9 mouse cellular contexts compared by ENCODE assay signal in the genomic region with DNA sequence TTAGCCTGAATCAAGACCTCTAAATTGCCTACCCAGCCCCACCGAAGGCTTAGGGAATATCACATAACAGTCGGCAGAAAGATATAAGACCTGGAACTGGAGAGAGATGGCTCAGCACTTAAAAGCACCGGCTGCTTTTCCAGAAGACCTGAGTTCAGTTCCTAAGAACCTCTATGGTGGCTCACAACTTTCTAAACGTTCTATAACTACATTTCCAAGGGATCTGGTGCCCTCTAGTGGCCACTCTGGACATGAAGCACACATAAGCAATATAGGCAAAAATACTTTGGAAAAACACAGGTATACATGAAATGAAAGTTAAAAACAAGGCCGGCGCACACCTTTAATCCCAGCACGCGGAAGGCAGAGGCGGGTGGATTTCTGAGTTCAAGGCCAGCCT. TPM values are rescaled to one million over a fixed set of nuclear protein-coding genes. Genes with fewer than 3 reads are reported as not detected.
DNase-seq lines count a peak whose midpoint lies in the region; ATAC-seq and TF ChIP-seq lines count a peak whose summit lies in the region.
"Had no signal": no experiment of that assay in that cellular context is flagged by ENCODE, and none has a peak within 500 bp of the region (broad histone marks: within the 10 kb centered on the region; RNA-seq: fewer than 3 reads in every experiment).

No protein-coding gene starts in this region.

- peak overlapping the region; percentile 33 for H3K4me2 ChIP-seq in embryonic facial prominence, embryonic 15.5 days (replicated peaks)
- peak overlapping the region; percentile 30 for H3K4me2 ChIP-seq in kidney, embryonic 14.5 days (replicated peaks; ENCODE audit: low read depth, low read length)
- peak overlapping the region; percentile 32 for H3K4me2 ChIP-seq in limb, embryonic 14.5 days (replicated peaks; ENCODE audit: low read depth, low read length, severe bottlenecking)
- no peak overlapping the region for H3K4me2 ChIP-seq in midbrain, postnatal 0 days (ENCODE audit: low read depth, low read length, poor library complexity, severe bottlenecking)

- no peaks in the 10 kb centered on the region for H3K27me3 ChIP-seq in embryonic facial prominence, embryonic 15.5 days
- H3K27me3 ChIP-seq in kidney, embryonic 14.5 days (ENCODE audit: control insufficient read depth, insufficient read depth, low read length), result no peaks in the 10 kb centered on the region
- H3K27me3 ChIP-seq in limb, embryonic 14.5 days (ENCODE audit: control insufficient read depth, insufficient read depth, low read length), result no peaks in the 10 kb centered on the region
- no peaks in the 10 kb centered on the region for H3K27me3 ChIP-seq in midbrain, postnatal 0 days (ENCODE audit: insufficient read depth, low read length)
- H3K27me3 ChIP-seq in splenic B cell, adult 2 months (ENCODE audit: control insufficient read depth, insufficient read depth, low read length, poor library complexity, severe bottlenecking), result no peaks in the 10 kb centered on the region

- 13% methylated on average over 9 of the region's 9 CpGs for WGBS in bone marrow, adult 2 months
- 10% methylated on average over 9 of the region's 9 CpGs for WGBS in embryonic facial prominence, embryonic 15.5 days
- WGBS in kidney, embryonic 14.5 days, result 9% methylated on average over 9 of the region's 9 CpGs
- WGBS in limb, embryonic 14.5 days, result 12% methylated on average over 9 of the region's 9 CpGs
- 16% methylated on average over 9 of the region's 9 CpGs for WGBS in midbrain, postnatal 0 days

- ATAC-seq in CD4-positive, CD25-positive, alpha-beta regulatory T cell, adult 4 months, result peak; percentile 82
- ATAC-seq in embryonic facial prominence, embryonic 15.5 days (ENCODE audit: insufficient number of reproducible peaks, low FRiP score, low TSS enrichment, low read depth), result no peak
- ATAC-seq in kidney, embryonic 14.5 days (ENCODE audit: low FRiP score, low TSS enrichment), result 0 out of 2 replicates have a peak, but pooled peaks have one; percentile 29
- ATAC-seq in limb, embryonic 14.5 days (ENCODE audit: low FRiP score, low read depth), result peak; percentile 73; the same call in 1 of the 2 replicates
- peak; percentile 31; the same call in 1 of the 2 replicates for ATAC-seq in midbrain, postnatal 0 days (ENCODE audit: low FRiP score)

- H3K4me1 ChIP-seq in bone marrow, adult 2 months (ENCODE audit: control insufficient read depth, insufficient read depth, low read length), result no peaks in the 10 kb centered on the region
- 0 out of 2 replicates have a peak, but pooled peaks cover 4% of the 10 kb centered on the region for H3K4me1 ChIP-seq in embryonic facial prominence, embryonic 15.5 days
- no peaks in the 10 kb centered on the region for H3K4me1 ChIP-seq in kidney, embryonic 14.5 days (ENCODE audit: control insufficient read depth, insufficient read depth, low read length)
- H3K4me1 ChIP-seq in limb, embryonic 14.5 days (ENCODE audit: control insufficient read depth, insufficient read depth, low read length), result no peaks in the 10 kb centered on the region
- no peaks in the 10 kb centered on the region for H3K4me1 ChIP-seq in midbrain, postnatal 0 days (ENCODE audit: insufficient read depth, low read length)

- no peak overlapping the region for H3K9ac ChIP-seq in embryonic facial prominence, embryonic 15.5 days
- H3K9ac ChIP-seq in kidney, embryonic 14.5 days (ENCODE audit: low read depth, low read length), result no peak overlapping the region
- no peak overlapping the region for H3K9ac ChIP-seq in limb, embryonic 14.5 days (ENCODE audit: low read depth, low read length, severe bottlenecking)
- no peak overlapping the region for H3K9ac ChIP-seq in midbrain, postnatal 0 days (replicated peaks; ENCODE audit: low read length, poor library complexity, severe bottlenecking)

- no peak overlapping the region for H3K27ac ChIP-seq in bone marrow, adult 2 months (ENCODE audit: control insufficient read depth, insufficient read depth, low read depth, low read length, poor library complexity)
- H3K27ac ChIP-seq in embryonic facial prominence, embryonic 15.5 days (replicated peaks), result no peak overlapping the region
- H3K27ac ChIP-seq in kidney, embryonic 14.5 days (ENCODE audit: low read depth, low read length), result no peak overlapping the region
- no peak overlapping the region for H3K27ac ChIP-seq in limb, embryonic 14.5 days (replicated peaks; ENCODE audit: low read depth, low read length)
- no peak overlapping the region for H3K27ac ChIP-seq in midbrain, postnatal 0 days (ENCODE audit: low read depth, low read length)

- TF ChIP-seq CTCF in bone marrow, adult 2 months (IDR thresholded peaks at IDR 0.05; ENCODE audit: control insufficient read depth, insufficient read depth, low read length), result peak; percentile 34; the same call in 1 of the 2 replicates
- peak; percentile 91 for TF ChIP-seq CTCF in midbrain, postnatal 0 days (IDR thresholded peaks at IDR 0.05)

- H3K9me3 ChIP-seq in embryonic facial prominence, embryonic 15.5 days (replicated peaks), result no peaks in the 10 kb centered on the region
- H3K9me3 ChIP-seq in kidney, embryonic 14.5 days (ENCODE audit: control insufficient read depth, low read length), result peaks cover 5% of the 10 kb centered on the region; the same call in 1 of the 2 replicates
- no peaks in the 10 kb centered on the region for H3K9me3 ChIP-seq in limb, embryonic 14.5 days (ENCODE audit: control insufficient read depth, low read length)
- no peaks in the 10 kb centered on the region for H3K9me3 ChIP-seq in midbrain, postnatal 0 days (ENCODE audit: low read length)

- DNase-seq in heart, adult 8-10 months (ENCODE audit: low spot score), result peak; percentile 70
- DNase-seq in limb, embryonic 14.5 days (ENCODE audit: low spot score), result peak; percentile 94
- peak; percentile 92 for DNase-seq in midbrain, postnatal 0 days (ENCODE audit: low spot score)
- peak; percentile 88 for DNase-seq in splenic B cell, adult 2 months (ENCODE audit: low read depth, low spot score)

- no peak for TF ChIP-seq POLR2A in bone marrow, adult 2 months (IDR thresholded peaks at IDR 0.05; ENCODE audit: borderline replicate concordance, control insufficient read depth, low read depth, low read length)
- no peak for TF ChIP-seq POLR2A in limb, embryonic 14.5 days (IDR thresholded peaks at IDR 0.05; ENCODE audit: borderline replicate concordance, extremely low read depth, insufficient read depth, insufficient read length)

- no peaks in the 10 kb centered on the region for H3K36me3 ChIP-seq in embryonic facial prominence, embryonic 15.5 days
- no peaks in the 10 kb centered on the region for H3K36me3 ChIP-seq in kidney, embryonic 14.5 days (ENCODE audit: control insufficient read depth, insufficient read depth, low read length)
- no peaks in the 10 kb centered on the region for H3K36me3 ChIP-seq in limb, embryonic 14.5 days (ENCODE audit: control insufficient read depth, insufficient read depth, low read length)
- no peaks in the 10 kb centered on the region for H3K36me3 ChIP-seq in midbrain, postnatal 0 days (ENCODE audit: insufficient read depth, low read length)
- H3K36me3 ChIP-seq in splenic B cell, adult 2 months (ENCODE audit: control insufficient read depth, insufficient read depth, low read length, poor library complexity, severe bottlenecking), result no peaks in the 10 kb centered on the region

- H3K4me3 ChIP-seq in bone marrow, adult 2 months (replicated peaks; ENCODE audit: control insufficient read depth, low read depth, low read length), result no peak overlapping the region
- H3K4me3 ChIP-seq in embryonic facial prominence, embryonic 15.5 days (replicated peaks), result peak overlapping the region; percentile 24
- H3K4me3 ChIP-seq in kidney, embryonic 14.5 days (ENCODE audit: low read length), result peak overlapping the region; percentile 17; the same call in 1 of the 2 replicates
- 0 out of 2 replicates have a peak overlapping the region, but pooled peaks have one; percentile 13 for H3K4me3 ChIP-seq in limb, embryonic 14.5 days (replicated peaks; ENCODE audit: low read length)
- no peak overlapping the region for H3K4me3 ChIP-seq in midbrain, postnatal 0 days (ENCODE audit: low read depth, low read length)

RNA-seq across cellular contexts. Expression of gene Spink2, which starts 5.9 kb away (rescaled TPM):
- not detected for polyA plus RNA-seq in CD4-positive, CD25-positive, alpha-beta regulatory T cell, adult 4 months (2017; shearing (Covaris generic))
- not detected in 2 replicates for polyA plus RNA-seq in bone marrow, adult 2 months (2011; ENCODE audit: insufficient read depth, insufficient read length, low replicate concordance, missing spikeins)
- polyA plus RNA-seq in embryonic facial prominence, embryonic 15.5 days (2015; fragmentation: Nextera tagmentation; extraction: Ambion mirVana), result 1.6 and 2.0 TPM in 2 replicates
- not detected for total RNA-seq in heart, adult 8-10 months (2022)
- polyA plus RNA-seq in kidney, embryonic 14.5 days (2014; fragmentation: Nextera tagmentation; extraction: Ambion mirVana), result 1.6 and 1.7 TPM in 2 replicates
- 4.6 TPM in 2 replicates for polyA plus RNA-seq in limb, embryonic 14.5 days (2012; rRNA removed)
- polyA plus RNA-seq in limb, embryonic 14.5 days (2014; fragmentation: Nextera tagmentation; extraction: Ambion mirVana), result 3.7 and 3.8 TPM in 2 replicates
- total RNA-seq in midbrain, postnatal 0 days (2014; rRNA removed), result not detected in 2 replicates
- polyA plus RNA-seq in midbrain, postnatal 0 days (2015; fragmentation: Nextera tagmentation; extraction: Ambion mirVana), result 1.1 and 1.5 TPM in 2 replicates
- total RNA-seq: hematopoietic stem cell, adult 5-6 weeks had no signal

RNA-seq across cellular contexts. Expression of gene Rest, which starts 48.1 kb away (rescaled TPM):
- polyA plus RNA-seq in CD4-positive, CD25-positive, alpha-beta regulatory T cell, adult 4 months (2017; shearing (Covaris generic)), result 10 to 100 TPM; 12.7 to 16.2 TPM
- 4.7 and 9.5 TPM in 2 replicates for polyA plus RNA-seq in bone marrow, adult 2 months (2011; ENCODE audit: insufficient read depth, insufficient read length, low replicate concordance, missing spikeins)
- 35.7 and 36.3 TPM in 2 replicates for polyA plus RNA-seq in embryonic facial prominence, embryonic 15.5 days (2015; fragmentation: Nextera tagmentation; extraction: Ambion mirVana)
- total RNA-seq in heart, adult 8-10 months (2022), result 10 to 100 TPM; 13.2 to 14.9 (median 14.3) TPM
- 38.2 and 54.2 TPM in 2 replicates for polyA plus RNA-seq in kidney, embryonic 14.5 days (2014; fragmentation: Nextera tagmentation; extraction: Ambion mirVana)
- 27.9 and 28.2 TPM in 2 replicates for polyA plus RNA-seq in limb, embryonic 14.5 days (2012; rRNA removed)
- 47.0 and 58.2 TPM in 2 replicates for polyA plus RNA-seq in limb, embryonic 14.5 days (2014; fragmentation: Nextera tagmentation; extraction: Ambion mirVana)
- 6.5 and 7.1 TPM in 2 replicates for total RNA-seq in midbrain, postnatal 0 days (2014; rRNA removed)
- 2.8 TPM in 2 replicates for polyA plus RNA-seq in midbrain, postnatal 0 days (2015; fragmentation: Nextera tagmentation; extraction: Ambion mirVana)

Comparison
In these comparisons a context has a peak if more than half of its experiments do, and no peak if none do; other contexts are left out.
1. H3K4me3 ChIP-seq: peak in embryonic facial prominence, embryonic 15.5 days (single experiment), kidney, embryonic 14.5 days (single experiment) and limb, embryonic 14.5 days (single experiment); none in bone marrow, adult 2 months (single experiment) and midbrain, postnatal 0 days (single experiment).
2. Peak in every context shown above with its lines, with median percentiles within 50 percentile points of each other: DNase-seq.